Mouse (Mus musculus): Measurements from ENCODE around the gene Hikeshi.

DNA sequence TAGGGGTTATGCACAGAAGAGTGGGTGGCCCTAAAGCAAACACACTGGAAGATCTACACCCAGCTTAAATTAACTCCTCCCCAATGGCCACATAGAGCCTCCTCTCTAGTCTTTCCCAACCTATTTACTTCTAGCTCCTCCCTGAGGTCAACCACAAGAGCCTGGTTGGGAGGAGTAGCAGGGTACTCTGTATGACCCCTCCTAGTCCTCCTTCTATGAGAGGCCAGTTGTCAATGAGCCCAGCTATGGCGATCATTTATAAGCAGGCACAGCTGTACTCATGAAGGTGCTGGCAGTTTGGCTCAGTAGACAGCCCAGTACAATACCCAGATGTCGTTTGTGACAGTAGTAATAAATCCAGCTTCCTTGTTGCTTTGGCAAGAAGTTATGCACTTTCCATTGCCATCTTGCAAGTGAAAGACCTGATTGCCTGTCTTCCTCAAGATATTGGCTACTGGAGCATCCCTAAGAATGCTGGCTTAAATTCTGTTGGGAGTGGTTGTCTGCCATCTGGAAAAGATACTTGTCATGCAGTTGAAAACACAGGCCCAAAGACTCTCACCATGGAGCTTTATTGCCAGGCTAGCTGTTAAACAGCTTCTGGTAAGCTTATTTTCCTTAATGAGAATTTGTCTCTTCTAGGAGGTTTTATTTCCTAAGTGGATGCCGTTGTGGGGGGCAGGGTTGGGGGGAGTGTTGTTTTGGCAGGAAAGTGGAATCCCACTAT is 27.4 kb downstream of the Hikeshi start:
- TF ChIP-seq CTCF (IDR thresholded peaks at IDR 0.05; ENCODE audit: borderline replicate concordance, control insufficient read depth, extremely low read depth, insufficient read depth, low read length, poor library complexity) (no peak), POLR2A (IDR thresholded peaks at IDR 0.05; ENCODE audit: control insufficient read depth, extremely low read depth, insufficient read depth, low read length, poor library complexity) (no peak)
